Mouse (Mus musculus): ENCODE data around the gene Vps51. TPM values are rescaled to one million over a fixed set of nuclear protein-coding genes. Genes with fewer than 3 reads are reported as not detected.

The Vps51 gene
- total RNA-seq, 4 experiments from 2014 or later = 90.4 to 103 (median 99.8) TPM

Small RNAs within 50 kb of the gene (microRNA-seq; reads per million reads assigned to microRNA genes)
- 1.6 to 5.8 reads per million in 2 experiments for gene Mir6988

Other genes with a start within 250 kb of the Vps51 start
- gene Frmd8, start 202.0 kb downstream of the Vps51 start, total RNA-seq (2022) = 10 to 100 TPM; 10.4 to 20.8 (median 16.3) TPM
- 1 to 10 TPM; 3.1 to 7.1 (median 4.5) TPM for gene Slc25a45, start 199.4 kb downstream of the Vps51 start, total RNA-seq (2022)
- gene Tigd3, start 183.1 kb downstream of the Vps51 start, total RNA-seq (2022) = 1 to 10 TPM; 2.2 to 3.5 (median 2.9) TPM
- gene Dpf2, start 164.2 kb downstream of the Vps51 start, total RNA-seq (2022) = 100 to 1,000 TPM in 1 of 4 experiments, 10 to 100 TPM in 3; 89.6 to 135 (median 97.5) TPM
- gene Cdc42ep2, start 152.4 kb downstream of the Vps51 start, total RNA-seq (2022) = 1 to 10 TPM; 4.4 to 6.0 (median 5.4) TPM
- gene Pola2, start 113.0 kb downstream of the Vps51 start, total RNA-seq (2022) = 1 to 10 TPM; 4.4 to 8.2 (median 7.1) TPM
- not detected for gene Slc22a20, start 91.1 kb downstream of the Vps51 start, total RNA-seq (2022)
- 10 to 100 TPM; 23.7 to 27.7 (median 25.1) TPM for gene Capn1, start 61.3 kb downstream of the Vps51 start, total RNA-seq (2022)
- gene Syvn1, start 30.7 kb downstream of the Vps51 start, total RNA-seq (2022) = 10 to 100 TPM; 40.4 to 48.8 (median 43.7) TPM
- gene Mrpl49, start 19.4 kb downstream of the Vps51 start, total RNA-seq (2022) = 10 to 100 TPM; 43.5 to 51.3 (median 46.1) TPM
- gene Fau, start 19.4 kb downstream of the Vps51 start, total RNA-seq (2022) = 100 to 1,000 TPM; 653 to 927 (median 780) TPM
- 10 to 100 TPM; 27.0 to 38.4 (median 32.4) TPM for gene Znhit2, start 16.0 kb downstream of the Vps51 start, total RNA-seq (2022)
- gene Tm7sf2, start 8.9 kb downstream of the Vps51 start, total RNA-seq (2022) = 10 to 100 TPM; 21.7 to 30.5 (median 26.6) TPM
- gene Tmem262, start 2.8 kb upstream of the Vps51 start, total RNA-seq (2022) = not detected
- gene Gm28374, start 5.0 kb upstream of the Vps51 start, total RNA-seq (2022) = 1 to 10 TPM in 1 of 4 experiments, not detected in 3; 2.3 TPM
- gene Zfpl1, start 7.7 kb upstream of the Vps51 start, total RNA-seq (2022) = 10 to 100 TPM; 38.8 to 44.1 (median 41.4) TPM
- under 1 TPM in 1 of 4 experiments, not detected in 3; 0.31 TPM for gene Cdca5, start 7.8 kb upstream of the Vps51 start, total RNA-seq (2022)
- not detected for gene AC131692.1, start 17.2 kb upstream of the Vps51 start, total RNA-seq (2022)
- gene Naaladl1, start 28.6 kb upstream of the Vps51 start, total RNA-seq (2022) = under 1 TPM in 3 of 4 experiments, not detected in 1; 0.14 to 0.25 (median 0.17) TPM
- gene Sac3d1, start 41.4 kb upstream of the Vps51 start, total RNA-seq (2022) = 10 to 100 TPM; 11.0 to 13.4 (median 12.9) TPM
- gene Snx15, start 51.1 kb upstream of the Vps51 start, total RNA-seq (2022) = 10 to 100 TPM; 38.7 to 43.0 (median 41.8) TPM
- 1 to 10 TPM in 1 of 4 experiments, under 1 TPM in 2, not detected in 1; 0.83 to 1.3 (median 0.96) TPM for gene Batf2, start 63.8 kb upstream of the Vps51 start, total RNA-seq (2022)
- gene Arl2, start 64.3 kb upstream of the Vps51 start, total RNA-seq (2022) = 10 to 100 TPM; 79.8 to 93.3 (median 85.0) TPM
- gene Majin, start 107.2 kb upstream of the Vps51 start, total RNA-seq (2022) = not detected
- gene Gpha2, start 149.1 kb upstream of the Vps51 start, total RNA-seq (2022) = not detected
- gene Ppp2r5b, start 158.6 kb upstream of the Vps51 start, total RNA-seq (2022) = 100 to 1,000 TPM; 126 to 136 (median 128) TPM
- 10 to 100 TPM; 34.1 to 41.8 (median 37.1) TPM for gene Atg2a, start 164.4 kb upstream of the Vps51 start, total RNA-seq (2022)
- gene Ehd1, start 199.5 kb upstream of the Vps51 start, total RNA-seq (2022) = 10 to 100 TPM; 59.1 to 76.4 (median 70.3) TPM
- 1 to 10 TPM; 5.9 to 9.5 (median 6.5) TPM for gene Cdc42bpg, start 229.2 kb upstream of the Vps51 start, total RNA-seq (2022)

Measured in layer of hippocampus, adult 8-10 months (tissue).